25 mouse cellular contexts compared by ENCODE assay signal in genomic region chr15:29911436-29911835, GRCm38 (mm10).
DNase-seq lines count a peak whose midpoint lies in the region; ATAC-seq and TF ChIP-seq lines count a peak whose summit lies in the region.
"Had no signal": no experiment of that assay in that cellular context is flagged by ENCODE, and none has a peak within 500 bp of the region (broad histone marks: within the 10 kb centered on the region; RNA-seq: fewer than 3 reads in every experiment).

No protein-coding gene starts in this region.

- no peak overlapping the region for H3K27ac ChIP-seq in midbrain, postnatal 0 days (ENCODE audit: low read depth, low read length)
- H3K27ac ChIP-seq: forebrain, embryonic 13.5 days; hindbrain, embryonic 10.5 days; hindbrain, embryonic 13.5 days; intestine, embryonic 15.5 days had no signal

- H3K4me1 ChIP-seq in G1E (ENCODE audit: insufficient read depth, low read depth, low read length) = no peaks in the 10 kb centered on the region
- H3K4me1 ChIP-seq in midbrain, postnatal 0 days (ENCODE audit: insufficient read depth, low read length) = no peaks in the 10 kb centered on the region
- H3K4me1 ChIP-seq: forebrain, embryonic 13.5 days; hindbrain, embryonic 10.5 days; hindbrain, embryonic 13.5 days; intestine, embryonic 15.5 days had no signal

- H3K36me3 ChIP-seq in G1E (replicated peaks) = no peaks in the 10 kb centered on the region
- H3K36me3 ChIP-seq in midbrain, postnatal 0 days (ENCODE audit: insufficient read depth, low read length) = no peaks in the 10 kb centered on the region
- H3K36me3 ChIP-seq: hindbrain, embryonic 10.5 days; hindbrain, embryonic 13.5 days; intestine, embryonic 15.5 days had no signal

- peak; percentile 54; the same call in 1 of the 2 replicates for ATAC-seq in G1E (ENCODE audit: extremely low read depth, insufficient number of reproducible peaks, low FRiP score, poor library complexity, severe bottlenecking)
- no peak for ATAC-seq in midbrain, postnatal 0 days (ENCODE audit: low FRiP score)
- ATAC-seq: forebrain, embryonic 13.5 days; forebrain, embryonic 16.5 days; hindbrain, embryonic 16.5 days; intestine, embryonic 15.5 days had no signal

- no peak for TF ChIP-seq CTCF in G1E (IDR thresholded peaks at IDR 0.05; ENCODE audit: low read depth, low read length)
- TF ChIP-seq CTCF in midbrain, postnatal 0 days (IDR thresholded peaks at IDR 0.05) = no peak

- intact Hi-C loops in gastrocnemius, postnatal 36 days (cut with DNase I) = no loop called here

- no peak overlapping the region for H3K4me3 ChIP-seq in G1E (ENCODE audit: low read depth, low read length)
- H3K4me3 ChIP-seq in midbrain, postnatal 0 days (ENCODE audit: low read depth, low read length) = no peak overlapping the region
- H3K4me3 ChIP-seq: forebrain, embryonic 13.5 days; hindbrain, embryonic 10.5 days; hindbrain, embryonic 13.5 days; intestine, embryonic 15.5 days had no signal

- H3K9ac ChIP-seq in midbrain, postnatal 0 days (replicated peaks; ENCODE audit: low read length, poor library complexity, severe bottlenecking) = no peak overlapping the region
- H3K9ac ChIP-seq: forebrain, embryonic 13.5 days; hindbrain, embryonic 13.5 days; intestine, embryonic 15.5 days had no signal

- no peaks in the 10 kb centered on the region for H3K27me3 ChIP-seq in G1E (ENCODE audit: insufficient read depth, low read length)
- no peaks in the 10 kb centered on the region for H3K27me3 ChIP-seq in midbrain, postnatal 0 days (ENCODE audit: insufficient read depth, low read length)
- H3K27me3 ChIP-seq: CH12.LX; forebrain, embryonic 13.5 days; hindbrain, embryonic 13.5 days; intestine, embryonic 15.5 days had no signal

- H3K4me2 ChIP-seq in midbrain, postnatal 0 days (ENCODE audit: low read depth, low read length, poor library complexity, severe bottlenecking) = no peak overlapping the region
- H3K4me2 ChIP-seq: forebrain, embryonic 13.5 days; heart, embryonic 11.5 days; hindbrain, embryonic 13.5 days; intestine, embryonic 15.5 days had no signal

- 90% methylated on average over 5 of the region's 5 CpGs for WGBS in midbrain, postnatal 0 days

- no peak for DNase-seq in G1E (ENCODE audit: low spot score)
- DNase-seq in NIH3T3 (ENCODE audit: low read depth) = peak; percentile 19
- DNase-seq in fibroblast of lung, adult 2 months (ENCODE audit: low read depth) = peak; percentile 18
- no peak for DNase-seq in adrenal gland, postnatal 36 days
- no peak for DNase-seq in midbrain, postnatal 0 days (ENCODE audit: low spot score)
- DNase-seq in gastrocnemius, postnatal 36 days = no peak
- no peak for DNase-seq in lung, adult 18-20 months
- DNase-seq: adrenal gland, adult 2 months; adrenal gland, postnatal 14 days; B cell, adult 2 months; cerebellum, adult 11-12 months; cerebellum, adult 8-10 months; cerebellum, postnatal 10 days; cerebellum, postnatal 36 days; gastrocnemius, postnatal 10 days; heart, adult 11 months; kidney, adult 18-20 months had no signal

- peaks cover 4% of the 10 kb centered on the region for H3K9me3 ChIP-seq in G1E (replicated peaks)
- no peaks in the 10 kb centered on the region for H3K9me3 ChIP-seq in midbrain, postnatal 0 days (ENCODE audit: low read length)
- H3K9me3 ChIP-seq: forebrain, embryonic 13.5 days; hindbrain, embryonic 10.5 days; hindbrain, embryonic 13.5 days; intestine, embryonic 15.5 days had no signal

Comparison
In these comparisons a context has a peak if more than half of its experiments do, and no peak if none do; other contexts are left out.
1. DNase-seq: peak in NIH3T3 (single experiment) and fibroblast of lung, adult 2 months (single experiment); none in G1E (single experiment), adrenal gland, postnatal 36 days (0 of 2), midbrain, postnatal 0 days (single experiment), gastrocnemius, postnatal 36 days (0 of 2) and lung, adult 18-20 months (0 of 2).